Mouse (Mus musculus) ES-E14 (cell line): ENCODE data around the gene Tmem268.

Experiments used
- CHD2 ChIP-seq: IDR thresholded peaks from 2 replicates; pipeline ENCODE4 v1.6.1; 2014; ENCODE audit warnings: mild to moderate bottlenecking, low read depth, low read length, inconsistent platforms
- HCFC1 ChIP-seq: IDR thresholded peaks from 2 replicates; pipeline ENCODE4 v1.6.1; 2012; ENCODE audit warnings: low read length, inconsistent platforms, borderline replicate concordance; ENCODE audit not compliant: insufficient read depth
- MAFK ChIP-seq: IDR thresholded peaks from 2 replicates; pipeline ENCODE4 v1.6.1; 2014; ENCODE audit warnings: mild to moderate bottlenecking, low read depth, low read length, inconsistent platforms; ENCODE audit not compliant: insufficient read depth

GRCm38 (mm10) chr4:63528946-63529345 is 29.6 kb upstream of the Tmem268 start:
- TF ChIP-seq CHD2 (no peak), MAFK (no peak), HCFC1 (no peak)
